Mouse (Mus musculus) heart, embryonic 11.5 days (tissue): ENCODE results near the gene Olfr466. TPM values are rescaled to one million over a fixed set of nuclear protein-coding genes. Genes with fewer than 3 reads are reported as not detected.

Source experiments
- ATAC-seq: fragments of 200-750 bp; cut with Nextera tagmentation; replicated peaks from 2 replicates; pipeline ENCODE4 v1.8.0; 2017; ENCODE audit warnings: moderate library complexity; ENCODE audit not compliant: insufficient number of reproducible peaks, low FRiP score, low TSS enrichment
- H3K27ac ChIP-seq: fragments of 300-500 bp; sonication (generic); 2 replicates; pipeline ENCODE4 v1.5.1; 2014; ENCODE audit warnings: mild to moderate bottlenecking, low read depth, low read length
- H3K27me3 ChIP-seq: fragments of 300-500 bp; sonication (generic); 2 replicates; pipeline ENCODE4 v1.6.1; 2014; ENCODE audit warnings: mild to moderate bottlenecking, low read length, mixed read lengths; ENCODE audit not compliant: control insufficient read depth, insufficient read depth
- H3K36me3 ChIP-seq: fragments of 300-500 bp; sonication (generic); 2 replicates; pipeline ENCODE4 v1.6.1; 2014; ENCODE audit warnings: mild to moderate bottlenecking, low read length, moderate library complexity, mixed read lengths; ENCODE audit not compliant: control insufficient read depth, insufficient read depth
- H3K4me1 ChIP-seq: fragments of 300-500 bp; sonication (generic); 2 replicates; pipeline ENCODE4 v1.6.1; 2014; ENCODE audit warnings: low read length; ENCODE audit not compliant: control insufficient read depth, insufficient read depth
- H3K4me2 ChIP-seq: fragments of 300-500 bp; sonication (generic); 2 replicates; pipeline ENCODE4 v1.6.1; 2014; ENCODE audit warnings: mild to moderate bottlenecking, moderate library complexity
- H3K4me3 ChIP-seq: fragments of 300-500 bp; sonication (generic); 2 replicates; pipeline ENCODE4 v1.5.1; 2014; ENCODE audit warnings: low read depth, low read length
- H3K9ac ChIP-seq: fragments of 300-500 bp; sonication (generic); 2 replicates; pipeline ENCODE4 v1.6.1; 2014; ENCODE audit warnings: mild to moderate bottlenecking, low read depth, low read length, moderate library complexity
- H3K9me3 ChIP-seq: fragments of 300-500 bp; sonication (generic); replicated peaks from 2 replicates; pipeline ENCODE4 v1.6.1; 2016; ENCODE audit warnings: low read length; ENCODE audit not compliant: control insufficient read depth
- WGBS: fragments of 180-500 bp; shearing (Covaris S2); extraction: QIAGEN DNeasy Blood & Tissue Kit; methylation state at CpG from one replicate; pipeline ENCODE4 v1.1.7; 2014; ENCODE audit not compliant: insufficient replicate concordance; 5-methylcytosine and 5-hydroxymethylcytosine counted together
- polyA plus RNA-seq: library from polyadenylated mRNA; unstranded; fragments of >200 nt; fragmentation: Nextera tagmentation; extraction: Ambion mirVana; gene quantifications from 2 replicates; pipeline ENCODE4 v1.2.1, GENCODE M21; 2014

The Olfr466 gene
- not detected in 2 replicates for polyA plus RNA-seq

DNA sequence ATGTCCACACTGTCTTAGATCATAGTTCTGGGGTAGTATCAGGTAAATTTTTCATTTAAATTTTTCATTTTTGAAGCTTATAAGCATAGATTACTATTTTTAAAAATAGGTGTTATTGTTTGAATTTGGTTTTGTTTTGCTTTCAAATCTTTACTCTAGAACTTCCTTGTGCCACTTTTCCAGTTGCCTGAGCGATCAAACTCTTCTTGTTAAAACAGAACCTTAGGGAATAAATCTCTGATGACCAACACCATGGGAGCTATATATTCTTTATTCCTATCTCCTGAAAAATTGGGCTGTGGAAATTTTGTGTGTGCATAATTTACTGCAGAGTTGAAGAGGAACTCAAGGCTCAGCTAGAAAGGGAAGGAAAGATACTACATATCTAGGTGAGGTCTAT, at the start of gene Olfr466:
Gene Olfr466 (plus strand): TSS at position 301 of the 400 bp plus-strand sequence.
- no peak for ATAC-seq
- no peaks in the 10 kb centered on the region for H3K27me3 ChIP-seq
- WGBS: 73% methylated on average over 1 of the region's 1 CpGs

DNA sequence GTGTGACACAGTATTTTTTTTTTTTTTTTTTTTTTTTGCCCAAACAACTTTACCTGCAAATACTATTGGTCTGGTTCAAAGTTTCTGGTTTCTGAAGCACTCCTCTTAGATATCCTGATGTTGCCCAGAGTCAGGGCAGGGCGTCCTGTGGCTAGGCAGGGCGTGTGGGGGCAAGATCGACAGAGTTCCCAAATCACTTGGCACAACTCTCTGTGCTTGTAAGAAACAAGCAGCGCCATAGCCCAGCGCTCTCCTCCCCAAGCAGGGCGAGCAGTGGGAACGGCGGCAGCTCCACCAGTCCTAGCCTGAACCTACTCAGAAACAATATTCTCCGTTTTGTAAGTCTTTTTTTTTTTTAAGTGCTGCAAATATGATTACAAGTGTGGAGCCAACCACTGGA, 49.4 kb upstream of the Olfr466 start:
- WGBS: 89% methylated on average over 9 of the region's 9 CpGs
- Histone ChIP-seq H3K4me2 (no peak overlapping the region), H3K4me3 (no peak overlapping the region), H3K9me3 (no peaks in the 10 kb centered on the region), H3K36me3 (no peaks in the 10 kb centered on the region), H3K27me3 (no peaks in the 10 kb centered on the region), H3K27ac (no peak overlapping the region), H3K4me1 (no peaks in the 10 kb centered on the region), H3K9ac (no peak overlapping the region)
- ATAC-seq: no peak

More for the DNA sequence above, at the start of gene Olfr466:
- Histone ChIP-seq H3K9ac (no peak within 1 kb of the TSS), H3K4me3 (no peak within 1 kb of the TSS), H3K9me3 (no peaks in the 10 kb centered on the region), H3K4me2 (no peak within 1 kb of the TSS), H3K4me1 (no peaks in the 10 kb centered on the region), H3K36me3 (no peaks in the 10 kb centered on the region), H3K27ac (no peak within 1 kb of the TSS)

DNA sequence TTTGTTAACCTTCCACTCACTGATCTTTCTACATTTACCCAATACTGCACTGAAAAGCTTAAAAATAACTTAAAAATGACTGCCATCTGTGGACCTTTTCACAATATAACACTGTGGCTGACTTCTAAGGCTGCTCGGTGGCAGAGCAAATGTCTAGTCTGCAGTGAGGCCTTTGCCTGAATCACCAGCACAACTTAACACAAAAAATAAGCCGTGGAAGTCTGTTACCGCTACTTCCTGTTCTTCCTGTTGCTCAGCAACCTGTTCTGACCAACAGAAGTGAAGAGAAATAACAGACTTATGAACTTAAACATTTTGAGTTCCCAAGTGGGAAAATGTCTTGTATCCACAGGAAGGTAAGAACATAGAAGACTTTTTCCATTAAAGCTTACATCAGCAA, 48.8 kb upstream of the Olfr466 start:
- Histone ChIP-seq H3K27ac (no peak overlapping the region), H3K9me3 (no peaks in the 10 kb centered on the region), H3K36me3 (no peaks in the 10 kb centered on the region), H3K4me3 (no peak overlapping the region), H3K27me3 (no peaks in the 10 kb centered on the region), H3K4me1 (no peaks in the 10 kb centered on the region), H3K4me2 (no peak overlapping the region), H3K9ac (no peak overlapping the region)
- ATAC-seq: no peak
- WGBS: 85% methylated on average over 3 of the region's 3 CpGs

DNA sequence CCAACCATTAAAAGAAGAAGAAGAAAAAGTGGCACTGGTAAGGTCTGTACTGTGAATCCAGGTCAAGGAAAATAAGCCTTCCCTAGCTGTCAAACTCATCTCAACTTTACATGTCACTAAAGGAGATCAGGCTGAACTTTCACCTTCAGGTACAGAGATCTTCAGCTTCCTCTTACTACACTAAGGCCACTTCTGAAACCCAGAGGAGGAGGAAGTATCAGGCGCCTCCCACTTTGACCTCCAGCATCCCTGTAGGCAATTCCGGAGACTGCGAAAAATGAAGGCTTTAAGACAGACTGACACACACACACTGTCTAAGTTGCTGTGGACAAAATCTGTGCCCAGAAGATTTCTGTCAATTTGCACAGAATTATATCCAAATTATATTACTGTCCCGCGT, 38.1 kb upstream of the Olfr466 start:
- Histone ChIP-seq H3K9ac (peak overlapping the region; percentile 96), H3K4me2 (peak overlapping the region; percentile 88), H3K36me3 (no peaks in the 10 kb centered on the region), H3K9me3 (no peaks in the 10 kb centered on the region), H3K4me3 (peak overlapping the region; percentile 88), H3K4me1 (no peaks in the 10 kb centered on the region), H3K27ac (peak overlapping the region; percentile 86; the same call in 1 of the 2 replicates), H3K27me3 (no peaks in the 10 kb centered on the region)
- WGBS: 3% methylated on average over 5 of the region's 5 CpGs
- ATAC-seq: no peak

DNA sequence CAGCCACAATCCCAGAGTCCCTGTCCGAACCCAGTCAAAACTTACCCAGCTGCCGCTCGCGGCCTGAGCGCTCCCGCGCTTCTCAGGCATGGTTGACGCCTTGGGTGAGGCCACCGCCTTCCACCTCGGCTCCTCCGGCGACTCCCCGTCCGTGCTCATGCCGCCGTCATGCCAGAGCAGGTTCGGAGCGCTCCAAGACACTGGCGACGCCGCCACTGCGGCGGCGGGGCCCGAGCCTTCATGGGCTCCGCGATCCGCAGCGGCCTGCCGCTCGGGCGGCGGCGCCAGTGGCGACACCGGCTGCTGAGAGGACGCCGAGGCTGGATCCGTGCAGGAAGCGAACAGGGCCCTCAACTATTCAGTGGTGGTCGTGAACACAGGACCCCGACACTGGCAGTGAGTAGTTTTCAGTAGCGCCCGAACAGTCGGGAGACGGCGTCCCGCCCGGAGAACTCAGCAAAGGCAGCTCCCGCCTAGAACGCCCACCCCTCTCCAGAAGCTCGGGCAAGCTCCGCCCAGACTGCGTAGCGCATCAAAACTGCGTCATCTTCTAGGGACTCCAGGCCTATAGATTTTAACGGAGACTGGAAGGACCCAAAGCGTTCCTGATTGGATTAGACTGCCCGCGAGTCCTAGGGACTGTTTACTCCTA, 37.5 kb upstream of the Olfr466 start, which contains the start of gene Mfsd14b:
Gene Mfsd14b (minus strand): TSS at position 517 of the 652 bp plus-strand sequence.
- Histone ChIP-seq H3K4me2 (peak within 1 kb of the TSS; percentile 88), H3K9me3 (no peaks in the 10 kb centered on the region), H3K27ac (peak within 1 kb of the TSS; percentile 86), H3K4me1 (no peaks in the 10 kb centered on the region), H3K36me3 (no peaks in the 10 kb centered on the region), H3K27me3 (no peaks in the 10 kb centered on the region), H3K4me3 (peak within 1 kb of the TSS; percentile 88), H3K9ac (peak within 1 kb of the TSS; percentile 96)
- peak; percentile 98 for ATAC-seq
- WGBS: 1% methylated on average over 60 of the region's 60 CpGs

DNA sequence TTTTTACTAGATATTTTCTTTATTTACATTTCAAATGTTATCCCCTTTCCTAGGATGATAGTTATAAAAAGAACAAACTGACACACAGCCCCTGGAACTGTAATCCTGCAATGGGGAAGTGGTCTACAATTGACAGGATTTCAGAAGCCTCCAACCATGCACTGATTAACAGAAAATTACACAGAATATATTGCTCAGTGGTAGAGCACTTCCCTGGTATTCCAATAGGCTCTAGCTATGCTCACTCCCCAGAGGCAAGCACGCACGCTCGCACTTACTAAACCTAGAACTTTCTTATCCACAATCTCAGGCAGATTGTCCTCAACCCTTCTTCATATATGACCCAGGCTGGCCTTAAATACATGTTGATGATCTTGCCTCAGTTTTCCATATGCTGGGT, 36.8 kb upstream of the Olfr466 start:
- ATAC-seq: no peak
- Histone ChIP-seq H3K9ac (peak overlapping the region; percentile 96), H3K9me3 (no peaks in the 10 kb centered on the region), H3K27me3 (no peaks in the 10 kb centered on the region), H3K4me2 (peak overlapping the region; percentile 88), H3K36me3 (no peaks in the 10 kb centered on the region), H3K4me3 (peak overlapping the region; percentile 88), H3K27ac (peak overlapping the region; percentile 86; the same call in 1 of the 2 replicates), H3K4me1 (no peaks in the 10 kb centered on the region)
- 64% methylated on average over 3 of the region's 3 CpGs for WGBS

DNA sequence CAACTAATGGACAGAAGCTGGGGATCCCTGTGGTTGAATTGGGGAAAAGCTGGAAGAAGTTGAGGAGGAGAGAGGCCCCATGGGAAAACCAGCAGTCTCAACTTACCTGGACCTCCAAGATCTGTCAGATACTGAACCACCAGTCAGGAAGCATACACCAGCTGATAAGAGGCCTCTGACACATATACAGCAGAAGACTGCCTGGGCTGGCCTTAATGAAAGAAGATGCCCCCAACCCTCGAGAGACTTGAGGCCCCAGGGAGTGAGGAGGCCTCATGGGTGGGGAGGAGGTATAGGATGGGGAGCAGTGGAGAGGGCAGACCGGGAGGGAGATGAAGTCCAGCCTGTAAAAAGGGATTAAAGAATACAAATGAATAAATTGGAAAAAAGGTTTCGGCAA, 29.1 kb upstream of the Olfr466 start:
- 58% methylated on average over 3 of the region's 3 CpGs for WGBS
- Histone ChIP-seq H3K4me3 (no peak overlapping the region), H3K27me3 (no peaks in the 10 kb centered on the region), H3K27ac (no peak overlapping the region), H3K4me1 (no peaks in the 10 kb centered on the region), H3K9me3 (no peaks in the 10 kb centered on the region), H3K36me3 (no peaks in the 10 kb centered on the region), H3K4me2 (no peak overlapping the region), H3K9ac (no peak overlapping the region)
- no peak for ATAC-seq

DNA sequence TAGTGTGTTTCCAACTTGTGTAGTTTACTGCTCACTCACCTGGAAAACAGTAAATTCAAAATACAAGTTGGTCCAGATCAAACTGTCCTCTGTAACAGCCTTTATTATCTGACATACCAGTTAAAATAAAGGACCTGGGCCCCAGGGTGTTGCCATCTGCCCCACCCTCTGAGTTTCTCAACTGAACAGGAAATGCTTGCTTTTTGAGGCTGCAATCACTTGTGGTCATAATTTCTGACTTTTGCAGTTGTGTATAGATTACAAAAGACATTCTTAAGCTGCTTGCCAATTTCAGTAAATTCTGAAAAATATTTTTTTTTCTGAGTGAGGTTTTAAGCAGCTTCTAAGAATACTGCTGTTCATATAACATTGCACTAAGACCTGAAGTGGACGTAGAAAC, 27.9 kb upstream of the Olfr466 start:
- Histone ChIP-seq H3K4me3 (no peak overlapping the region), H3K9ac (no peak overlapping the region), H3K27ac (no peak overlapping the region), H3K36me3 (no peaks in the 10 kb centered on the region), H3K4me2 (no peak overlapping the region), H3K4me1 (no peaks in the 10 kb centered on the region), H3K9me3 (no peaks in the 10 kb centered on the region), H3K27me3 (no peaks in the 10 kb centered on the region)
- WGBS: 85% methylated on average over 1 of the region's 1 CpGs
- no peak for ATAC-seq
